Mouse (Mus musculus): ENCODE measurements around the gene Vmn1r83. TPM values are rescaled to one million over a fixed set of nuclear protein-coding genes. Genes with fewer than 3 reads are reported as not detected.

Gene Vmn1r83
- not detected in 2 replicates for polyA plus RNA-seq (2012)

DNA sequence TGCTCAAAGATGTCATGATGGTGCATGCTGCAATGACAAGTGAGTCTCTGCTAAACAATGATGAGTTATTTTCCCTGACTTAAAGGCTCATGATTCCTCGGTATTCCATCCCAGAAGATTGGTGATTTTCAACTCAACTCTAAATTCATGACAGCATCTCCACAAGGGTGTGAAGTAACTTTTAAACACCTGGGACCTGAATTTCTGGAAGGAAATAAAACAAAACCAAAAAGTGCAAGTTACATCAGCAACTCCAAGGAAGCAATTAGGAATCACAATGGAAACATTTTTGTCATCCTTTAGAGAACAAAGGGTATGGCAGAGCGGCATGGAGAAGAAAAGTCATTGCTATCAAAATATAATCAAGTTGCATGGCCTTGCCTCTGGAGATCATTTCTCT, at the start of gene Vmn1r83:
Vmn1r83 (minus strand) TSS at position 101 of the 400 bp plus-strand sequence.

DNA sequence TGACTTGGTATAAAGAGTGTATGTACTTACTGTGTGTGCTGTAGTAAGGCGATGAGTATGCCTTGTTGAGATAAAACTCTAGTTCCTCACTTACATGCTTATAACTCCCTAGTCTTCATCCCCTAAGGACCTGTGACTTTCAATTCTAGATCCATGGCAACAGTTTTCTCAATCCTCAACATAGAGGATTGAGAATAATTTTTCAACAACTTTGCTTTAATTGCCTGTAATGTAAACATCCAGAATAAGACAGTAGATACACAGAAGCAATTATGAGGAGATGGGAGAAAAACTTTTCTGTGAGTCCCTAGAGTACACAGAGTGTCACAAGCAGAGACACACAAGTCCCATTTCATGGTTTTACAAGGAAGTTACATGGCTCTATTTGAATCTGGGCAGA, 39.9 kb upstream of the Vmn1r83 start, which contains the start of gene Vmn1r84:
Vmn1r84 (minus strand) TSS at position 101 of the 400 bp plus-strand sequence.

DNA sequence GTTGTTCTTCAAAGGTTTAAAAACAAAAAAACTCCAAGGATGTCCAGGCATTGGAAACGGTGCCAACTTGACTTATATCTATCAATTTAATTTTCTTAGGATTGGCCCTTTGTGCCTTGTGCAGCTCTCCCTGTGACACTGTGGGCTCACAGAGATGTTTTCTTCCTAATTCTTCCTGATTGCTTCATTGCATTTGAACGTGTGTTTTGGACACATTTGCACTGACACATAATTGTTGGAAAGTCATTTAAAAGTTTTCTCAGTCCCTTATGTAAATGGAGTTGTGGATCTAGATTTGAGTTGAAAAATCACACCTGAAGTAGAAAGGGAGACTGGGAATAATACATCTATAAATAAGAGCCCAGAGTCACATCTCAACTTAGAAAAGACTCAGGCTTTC, 29.2 kb downstream of the Vmn1r83 start, which contains the start of gene Vmn1r82:
Vmn1r82 (plus strand) TSS at position 301 of the 400 bp plus-strand sequence.

Other genes with a start within 250 kb of the Vmn1r83 start
- not detected in 2 replicates for gene Vmn1r78, start 179.2 kb downstream of the Vmn1r83 start, polyA plus RNA-seq (2012)
- not detected in 2 replicates for gene Vmn1r79, start 158.2 kb downstream of the Vmn1r83 start, polyA plus RNA-seq (2012)
- gene Vmn1r80, start 140.2 kb downstream of the Vmn1r83 start, polyA plus RNA-seq (2012): 0.02 TPM in 1 of 2 replicates, not detected in the other
- 0.01 TPM in 1 of 2 replicates, not detected in the other for gene Vmn1r81, start 61.2 kb downstream of the Vmn1r83 start, polyA plus RNA-seq (2012)
- 0.01 TPM in 1 of 2 replicates, not detected in the other for gene Vmn1r82, start 29.1 kb downstream of the Vmn1r83 start, polyA plus RNA-seq (2012)
- 0.10 TPM in 1 of 2 replicates, not detected in the other for gene Vmn1r84, start 39.8 kb upstream of the Vmn1r83 start, polyA plus RNA-seq (2012)
- 0.14 and 0.17 TPM in 2 replicates for gene Zfp551, start 93.3 kb upstream of the Vmn1r83 start, polyA plus RNA-seq (2012)
- 1.9 and 2.1 TPM in 2 replicates for gene Zfp606, start 148.8 kb upstream of the Vmn1r83 start, polyA plus RNA-seq (2012)
- not detected in 2 replicates for gene 2900092C05Rik, start 183.0 kb upstream of the Vmn1r83 start, polyA plus RNA-seq (2012)

All from megakaryocyte-erythroid progenitor cell, adult 5 weeks (primary cell).